Mouse (Mus musculus): ENCODE data around the gene Rhobtb1.

DNA sequence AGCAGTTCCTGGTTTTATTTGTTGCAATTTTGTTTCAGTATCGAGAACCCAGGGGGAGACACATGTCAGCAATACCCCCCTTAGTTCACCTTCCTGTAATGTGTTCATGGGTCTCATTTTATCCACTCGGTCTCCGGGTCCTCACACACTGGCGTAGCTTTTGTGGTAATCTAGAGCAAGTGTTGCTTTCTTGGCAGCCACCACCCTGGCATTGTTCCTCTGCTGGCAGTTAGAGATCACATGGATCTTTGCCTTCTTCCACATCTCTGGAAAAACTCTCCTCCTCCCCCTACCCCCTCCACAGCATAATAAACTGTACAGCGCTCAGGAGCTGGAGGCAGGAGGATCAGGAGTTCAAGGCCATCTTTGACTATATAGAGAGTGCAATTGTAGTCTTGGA is 41.0 kb downstream of the Rhobtb1 start:
- TF ChIP-seq POLR2A (IDR thresholded peaks at IDR 0.05; ENCODE audit: borderline replicate concordance, extremely low read depth, low read depth, low read length) (no peak), CTCF (IDR thresholded peaks at IDR 0.05; ENCODE audit: insufficient read depth, low read length) (no peak)
